Mouse (Mus musculus) intestine, embryonic 16.5 days (tissue): ENCODE measurements around the gene Cntnap5b. TPM values are rescaled to one million over a fixed set of nuclear protein-coding genes. Genes with fewer than 3 reads are reported as not detected.

ENCODE experiments used
- ATAC-seq: fragments of 200-750 bp; cut with Nextera tagmentation; 2 replicates; pipeline ENCODE4 v1.8.0; 2017; ENCODE audit warnings: moderate TSS enrichment, moderate library complexity
- H3K27ac ChIP-seq: fragments of 300-500 bp; sonication (generic); 2 replicates; pipeline ENCODE4 v1.5.1; 2014; ENCODE audit warnings: mild to moderate bottlenecking, low read length
- H3K27me3 ChIP-seq: fragments of 300-500 bp; sonication (generic); replicated peaks from 2 replicates; pipeline ENCODE4 v1.6.1; 2014; ENCODE audit warnings: low read length, control low read depth, mixed read lengths; ENCODE audit not compliant: control insufficient read depth, insufficient read depth
- H3K36me3 ChIP-seq: fragments of 300-500 bp; sonication (generic); 2 replicates; pipeline ENCODE4 v1.6.1; 2014; ENCODE audit warnings: low read length, control low read depth; ENCODE audit not compliant: control insufficient read depth, insufficient read depth
- H3K4me1 ChIP-seq: fragments of 300-500 bp; sonication (generic); 2 replicates; pipeline ENCODE4 v1.6.1; 2014; ENCODE audit warnings: low read length, control low read depth, mixed read lengths; ENCODE audit not compliant: control insufficient read depth, insufficient read depth
- H3K4me2 ChIP-seq: fragments of 300-500 bp; sonication (generic); 2 replicates; pipeline ENCODE4 v1.6.1; 2014; ENCODE audit warnings: low read depth, low read length, control low read depth
- H3K4me3 ChIP-seq: fragments of 300-500 bp; sonication (generic); 2 replicates; pipeline ENCODE4 v1.5.1; 2014; ENCODE audit warnings: mild to moderate bottlenecking, low read length
- H3K9ac ChIP-seq: fragments of 300-500 bp; sonication (generic); 2 replicates; pipeline ENCODE4 v1.6.1; 2014; ENCODE audit warnings: low read depth, low read length
- H3K9me3 ChIP-seq: fragments of 300-500 bp; sonication (generic); 2 replicates; pipeline ENCODE4 v1.6.1; 2016; ENCODE audit warnings: low read length, control low read depth; ENCODE audit not compliant: control insufficient read depth
- WGBS: fragments of 180-500 bp; shearing (Covaris S2); extraction: QIAGEN DNeasy Blood & Tissue Kit; methylation state at CpG from one replicate; pipeline ENCODE4 v1.1.7; 2014; 5-methylcytosine and 5-hydroxymethylcytosine counted together
- polyA plus RNA-seq: library from polyadenylated mRNA; unstranded; fragments of >200 nt; fragmentation: Nextera tagmentation; extraction: Ambion mirVana; gene quantifications from 2 replicates; pipeline ENCODE4 v1.2.1, GENCODE M21; 2015

The Cntnap5b gene
- not detected in 2 replicates for polyA plus RNA-seq

- no peak within 1 kb of the TSS for H3K4me3 ChIP-seq
- H3K4me1 ChIP-seq: no peaks in the 10 kb centered on the region
- H3K27me3 ChIP-seq: no peaks in the 10 kb centered on the region
- no peak for ATAC-seq
- H3K36me3 ChIP-seq: no peaks in the 10 kb centered on the region
- H3K27ac ChIP-seq: no peak within 1 kb of the TSS
- WGBS: 28% methylated on average over 7 of the region's 7 CpGs
- no peaks in the 10 kb centered on the region for H3K9me3 ChIP-seq
- no peak within 1 kb of the TSS for H3K4me2 ChIP-seq
- H3K9ac ChIP-seq: no peak within 1 kb of the TSS
Measured at GRCm38 (mm10) chr1:99772614-99773013, at the start of gene Cntnap5b. Gene Cntnap5b, plus strand, starts transcription at chr1:99772765.

- WGBS: 78% methylated on average over 1 of the region's 1 CpGs
- Histone ChIP-seq H3K27me3 (no peaks in the 10 kb centered on the region), H3K9ac (no peak overlapping the region), H3K9me3 (no peaks in the 10 kb centered on the region), H3K4me2 (no peak overlapping the region), H3K4me1 (no peaks in the 10 kb centered on the region), H3K27ac (no peak overlapping the region), H3K36me3 (no peaks in the 10 kb centered on the region), H3K4me3 (no peak overlapping the region)
- ATAC-seq: no peak
Measured at GRCm38 (mm10) chr1:99759996-99760395, 12.6 kb upstream of the Cntnap5b start.

GRCm38 (mm10) chr1:99772183-99772582, 382 bp upstream of the Cntnap5b start:
- Histone ChIP-seq H3K27ac (no peak overlapping the region), H3K4me1 (no peaks in the 10 kb centered on the region), H3K4me2 (no peak overlapping the region), H3K9ac (no peak overlapping the region), H3K27me3 (no peaks in the 10 kb centered on the region), H3K4me3 (no peak overlapping the region), H3K36me3 (no peaks in the 10 kb centered on the region), H3K9me3 (no peaks in the 10 kb centered on the region)
- under 1% methylated on average over 19 of the region's 19 CpGs for whole genome bisulfite sequencing
- ATAC-seq: peak; percentile 77

- WGBS: 7% methylated on average over 4 of the region's 4 CpGs
Measured at GRCm38 (mm10) chr1:99774144-99774543, 1.6 kb downstream of the Cntnap5b start.

GRCm38 (mm10) chr1:99813334-99814110, 41.0 kb downstream of the Cntnap5b start:
- ATAC-seq: no peak
- Histone ChIP-seq H3K27ac (no peak overlapping the region), H3K27me3 (no peaks in the 10 kb centered on the region)

More at GRCm38 (mm10) chr1:99774144-99774543, 1.6 kb downstream of the Cntnap5b start:
- H3K36me3 ChIP-seq: no peaks in the 10 kb centered on the region
- no peaks in the 10 kb centered on the region for H3K27me3 ChIP-seq
- no peak overlapping the region for H3K4me3 ChIP-seq
- H3K27ac ChIP-seq: no peak overlapping the region
- H3K4me1 ChIP-seq: no peaks in the 10 kb centered on the region
- no peaks in the 10 kb centered on the region for H3K9me3 ChIP-seq
- ATAC-seq: no peak
- no peak overlapping the region for H3K9ac ChIP-seq
- no peak overlapping the region for H3K4me2 ChIP-seq

GRCm38 (mm10) chr1:99872344-99872743, 99.8 kb downstream of the Cntnap5b start:
- no peaks in the 10 kb centered on the region for H3K4me1 ChIP-seq
- ATAC-seq: no peak
- no peak overlapping the region for H3K9ac ChIP-seq
- no peak overlapping the region for H3K27ac ChIP-seq
- no peaks in the 10 kb centered on the region for H3K36me3 ChIP-seq
- H3K4me3 ChIP-seq: no peak overlapping the region
- H3K4me2 ChIP-seq: no peak overlapping the region
- H3K27me3 ChIP-seq: no peaks in the 10 kb centered on the region
- 91% methylated on average over 3 of the region's 3 CpGs for WGBS
- no peaks in the 10 kb centered on the region for H3K9me3 ChIP-seq

More at GRCm38 (mm10) chr1:99813334-99814110, 41.0 kb downstream of the Cntnap5b start:
- Histone ChIP-seq H3K36me3 (no peaks in the 10 kb centered on the region), H3K4me2 (no peak overlapping the region), H3K9me3 (no peaks in the 10 kb centered on the region), H3K9ac (no peak overlapping the region), H3K4me3 (no peak overlapping the region), H3K4me1 (no peaks in the 10 kb centered on the region)
- WGBS: 81% methylated on average over 6 of the region's 6 CpGs

- H3K36me3 ChIP-seq: no peaks in the 10 kb centered on the region
- no peak for ATAC-seq
- no peaks in the 10 kb centered on the region for H3K4me1 ChIP-seq
- no peak overlapping the region for H3K4me2 ChIP-seq
- H3K9me3 ChIP-seq: no peaks in the 10 kb centered on the region
- no peak overlapping the region for H3K4me3 ChIP-seq
- no peak overlapping the region for H3K27ac ChIP-seq
- 65% methylated on average over 2 of the region's 2 CpGs for WGBS
- H3K9ac ChIP-seq: no peak overlapping the region
- no peaks in the 10 kb centered on the region for H3K27me3 ChIP-seq
Measured at GRCm38 (mm10) chr1:99907774-99908173, 135.2 kb downstream of the Cntnap5b start.

- H3K36me3 ChIP-seq: no peaks in the 10 kb centered on the region
- H3K4me3 ChIP-seq: no peak overlapping the region
- H3K9ac ChIP-seq: no peak overlapping the region
- H3K27me3 ChIP-seq: no peaks in the 10 kb centered on the region
- H3K27ac ChIP-seq: no peak overlapping the region
- H3K9me3 ChIP-seq: no peaks in the 10 kb centered on the region
- H3K4me1 ChIP-seq: no peaks in the 10 kb centered on the region
- no peak overlapping the region for H3K4me2 ChIP-seq
- no peak for ATAC-seq
Measured at GRCm38 (mm10) chr1:99943515-99943914, 170.9 kb downstream of the Cntnap5b start.

- Histone ChIP-seq H3K4me3 (no peak overlapping the region), H3K9me3 (no peaks in the 10 kb centered on the region), H3K4me1 (no peaks in the 10 kb centered on the region), H3K4me2 (no peak overlapping the region), H3K9ac (no peak overlapping the region), H3K36me3 (no peaks in the 10 kb centered on the region), H3K27ac (no peak overlapping the region), H3K27me3 (no peaks in the 10 kb centered on the region)
- ATAC-seq: no peak
- 43% methylated on average over 2 of the region's 2 CpGs for WGBS
Measured at GRCm38 (mm10) chr1:99959428-99959987, 186.9 kb downstream of the Cntnap5b start.
